Mouse (Mus musculus) MEL (cell line): Measurements from ENCODE around the gene Bag6. TPM values are rescaled to one million over a fixed set of nuclear protein-coding genes. Genes with fewer than 3 reads are reported as not detected.

Experiments used
- DNase-seq: peaks from one replicate; pipeline ENCODE4 v3.0.0; 2011; ENCODE audit warnings: low read depth, low spot score
- H3K27ac ChIP-seq: 2 replicates; pipeline ENCODE4 v1.5.1; 2012; ENCODE audit warnings: low read depth, mild to moderate bottlenecking, control low read depth, low read length, moderate library complexity; ENCODE audit not compliant: control insufficient read depth
- H3K27me3 ChIP-seq, 2 experiments: fragments of 150-350 bp in 1 of 2; sonication (generic) in 1 of 2; 2 replicates each; pipeline ENCODE4 v1.6.1; 2012; ENCODE audit warnings: low read length in 2 of 2, mild to moderate bottlenecking in 2 of 2, improper control_type of control experiment in 1 of 2, moderate library complexity in 1 of 2; ENCODE audit not compliant: insufficient read depth in 2 of 2, control insufficient read depth in 1 of 2
- H3K36me3 ChIP-seq, 2 experiments: 2 replicates each; pipeline ENCODE4 v1.6.1; 2012 to 2014; ENCODE audit warnings: low read length in 2 of 2, improper control_type of control experiment in 1 of 2, inconsistent platforms in 1 of 2, mild to moderate bottlenecking in 1 of 2; ENCODE audit not compliant: insufficient read depth in 2 of 2, control insufficient read depth in 1 of 2
- H3K4me1 ChIP-seq, 2 experiments: fragments of 150-350 bp in 1 of 2; sonication (generic) in 1 of 2; 2 replicates each; pipeline ENCODE4 v1.6.1; 2012; ENCODE audit warnings: low read length in 2 of 2, improper control_type of control experiment in 1 of 2, mild to moderate bottlenecking in 1 of 2; ENCODE audit not compliant: insufficient read depth in 2 of 2, control insufficient read depth in 1 of 2
- H3K4me3 ChIP-seq, 2 experiments: fragments of 150-350 bp in 1 of 2; sonication (generic) in 1 of 2; 2 replicates each; pipeline ENCODE4 v1.5.1; 2012; ENCODE audit warnings: low read depth in 2 of 2, low read length in 2 of 2, mild to moderate bottlenecking in 2 of 2, moderate library complexity in 2 of 2, control low read depth in 1 of 2, improper control_type of control experiment in 1 of 2; ENCODE audit not compliant: control insufficient read depth in 1 of 2, insufficient read depth in 1 of 2
- H3K79me2 ChIP-seq: 2 replicates; pipeline ENCODE4 v1.6.1; 2012; ENCODE audit warnings: mild to moderate bottlenecking, low read length, moderate library complexity; ENCODE audit not compliant: control insufficient read depth, poor library complexity, insufficient read depth
- H3K9ac ChIP-seq: 2 replicates; pipeline ENCODE4 v1.6.1; 2012; ENCODE audit warnings: low read depth, mild to moderate bottlenecking, control low read depth, low read length, moderate library complexity; ENCODE audit not compliant: control insufficient read depth, poor library complexity, severe bottlenecking
- H3K9me3 ChIP-seq: fragments of 150-350 bp; sonication (generic); replicated peaks from 2 replicates; pipeline ENCODE4 v1.6.1; 2012; ENCODE audit warnings: mild to moderate bottlenecking, low read length, improper control_type of control experiment, moderate library complexity; ENCODE audit not compliant: insufficient read depth
- CHD2 ChIP-seq: IDR thresholded peaks from 2 replicates; pipeline ENCODE4 v1.6.1; 2011; ENCODE audit warnings: low read length, improper control_type of control experiment
- CTCF ChIP-seq, 3 experiments: IDR thresholded peaks in 2 of 3; conservative IDR thresholded peaks in 1 of 3; 2 replicates each; pipeline ENCODE4 v1.5.1; 2011 to 2012; ENCODE audit warnings: low read length in 3 of 3, low read depth in 2 of 3, mild to moderate bottlenecking in 2 of 3, improper control_type of control experiment in 1 of 3, inconsistent platforms in 1 of 3, mixed read lengths in 1 of 3, moderate library complexity in 1 of 3; ENCODE audit not compliant: control insufficient read depth in 1 of 3, insufficient read depth in 1 of 3, poor library complexity in 1 of 3, severe bottlenecking in 1 of 3
- ETS1 ChIP-seq: IDR thresholded peaks from 2 replicates; pipeline ENCODE4 v1.6.1; 2012; ENCODE audit warnings: low read depth, mild to moderate bottlenecking, inconsistent platforms, low read length, improper control_type of control experiment, moderate library complexity
- GATA1 ChIP-seq: IDR thresholded peaks from 2 replicates; pipeline ENCODE4 v1.6.1; 2011; ENCODE audit warnings: low read depth, low read length, improper control_type of control experiment
- HCFC1 ChIP-seq: IDR thresholded peaks from 2 replicates; pipeline ENCODE4 v1.6.1; 2012; ENCODE audit warnings: low read depth, mild to moderate bottlenecking, inconsistent platforms, low read length, improper control_type of control experiment, moderate library complexity
- JUND ChIP-seq: IDR thresholded peaks from 2 replicates; pipeline ENCODE4 v1.6.1; 2011; ENCODE audit warnings: low read depth, mild to moderate bottlenecking, improper control_type of control experiment, low read length
- KAT2A ChIP-seq: conservative IDR thresholded peaks from 2 replicates; pipeline ENCODE4 v1.6.1; 2012; ENCODE audit warnings: low read depth, low read length, improper control_type of control experiment, inconsistent platforms
- MAX ChIP-seq: IDR thresholded peaks from 2 replicates; pipeline ENCODE4 v1.6.1; 2011; ENCODE audit warnings: low read length, improper control_type of control experiment
- MAZ ChIP-seq: IDR thresholded peaks from 2 replicates; pipeline ENCODE4 v1.6.1; 2012; ENCODE audit warnings: low read depth, mild to moderate bottlenecking, inconsistent platforms, low read length, improper control_type of control experiment
- MEF2A ChIP-seq: IDR thresholded peaks from 2 replicates; pipeline ENCODE4 v1.6.1; 2014; ENCODE audit warnings: low read depth, mild to moderate bottlenecking, inconsistent platforms, low read length, improper control_type of control experiment; ENCODE audit not compliant: poor library complexity, insufficient replicate concordance, severe bottlenecking; ENCODE audit errors: extremely low read depth
- MYB ChIP-seq: IDR thresholded peaks from 2 replicates; pipeline ENCODE4 v1.6.1; 2011; ENCODE audit warnings: mild to moderate bottlenecking, low read depth, low read length, improper control_type of control experiment
- MYC ChIP-seq: IDR thresholded peaks from 2 replicates; pipeline ENCODE4 v1.6.1; 2011; ENCODE audit warnings: low read depth, mild to moderate bottlenecking, low read length, improper control_type of control experiment, moderate library complexity
- NRF1 ChIP-seq: IDR thresholded peaks from 2 replicates; pipeline ENCODE4 v1.6.1; 2014; ENCODE audit warnings: low read depth, mild to moderate bottlenecking, inconsistent platforms, low read length, improper control_type of control experiment, moderate library complexity; ENCODE audit not compliant: poor library complexity, insufficient read depth, severe bottlenecking
- RAD21 ChIP-seq: IDR thresholded peaks from 2 replicates; pipeline ENCODE4 v1.6.1; 2011; ENCODE audit warnings: mild to moderate bottlenecking, low read depth, low read length, improper control_type of control experiment
- SMC3 ChIP-seq: IDR thresholded peaks from 2 replicates; pipeline ENCODE4 v1.6.1; 2011; ENCODE audit warnings: low read depth, low read length, improper control_type of control experiment
- UBTF ChIP-seq: IDR thresholded peaks from 2 replicates; pipeline ENCODE4 v1.6.1; 2012; ENCODE audit warnings: low read depth, mild to moderate bottlenecking, inconsistent platforms, low read length, improper control_type of control experiment, moderate library complexity, borderline replicate concordance; ENCODE audit not compliant: insufficient read depth
- ZC3H11A ChIP-seq: IDR thresholded peaks from 2 replicates; pipeline ENCODE4 v1.6.1; 2012; ENCODE audit warnings: low read depth, mild to moderate bottlenecking, inconsistent platforms, low read length, improper control_type of control experiment
- ZKSCAN1 ChIP-seq: IDR thresholded peaks from 2 replicates; pipeline ENCODE4 v1.6.1; 2012; ENCODE audit warnings: low read depth, mild to moderate bottlenecking, inconsistent platforms, low read length, improper control_type of control experiment, moderate library complexity
- polyA plus RNA-seq, 2 experiments: library from polyadenylated mRNA; stranded (reverse) in 1 of 2; unstranded in 1 of 2; fragments of >175 nt in 1 of 2; fragments of >200 nt in 1 of 2; gene quantifications; 2 replicates each; pipeline versions ENCODE4 v1.2.1 to v1.2.4; 2012; ENCODE audit warnings: low replicate concordance in 2 of 2, low read depth in 1 of 2; ENCODE audit not compliant: insufficient read length in 2 of 2, insufficient read depth in 1 of 2, missing spikeins in 1 of 2
- total RNA-seq: library from RNA; depleted of rRNA; stranded (reverse); fragments of 300-350 nt; gene quantifications from 2 replicates; pipeline ENCODE4 v1.2.3, GENCODE M21; 2012

The Bag6 gene
- total and polyA plus RNA-seq, 3 experiments, result 102 to 283 TPM; not detected in 1

DNA sequence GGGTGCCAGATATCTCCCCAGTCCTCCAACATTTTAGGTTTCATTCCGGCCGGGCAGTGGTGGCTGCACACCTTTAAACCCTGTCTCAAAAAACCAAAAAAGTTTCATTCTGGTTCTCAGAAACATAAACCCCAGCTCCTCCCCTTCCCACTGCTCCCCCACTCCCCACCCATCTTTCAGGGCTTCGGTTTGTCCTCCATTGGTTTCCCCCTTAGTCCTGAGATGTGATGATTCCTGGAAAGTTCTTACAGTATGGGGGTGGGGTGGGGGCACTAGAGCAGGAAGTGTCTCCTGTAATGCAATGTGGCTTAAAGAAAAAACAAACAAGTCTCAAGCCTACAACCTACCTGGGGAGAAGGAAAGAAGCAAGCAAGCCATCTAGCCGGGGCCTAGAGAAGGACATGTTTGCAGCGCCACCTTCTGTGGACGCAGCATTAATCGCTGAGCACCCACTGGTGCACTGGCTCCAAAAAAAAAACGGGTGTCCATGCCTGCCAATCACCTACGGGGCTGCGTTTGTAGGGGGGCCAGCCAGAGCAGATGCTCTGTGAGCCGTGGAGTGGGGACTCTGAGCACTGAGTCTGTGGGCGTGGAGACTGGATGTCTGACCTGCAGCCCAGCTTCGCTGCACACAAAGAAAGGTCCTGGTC is 29.1 kb upstream of the Bag6 start (continued):
- TF ChIP-seq JUND (no peak), MAZ (peak; percentile 60; the same call in 1 of the 2 replicates), ETS1 (peak; percentile 32; the same call in 1 of the 2 replicates), CHD2 (no peak), MYC (0 out of 2 replicates have a peak, but pooled peaks have one; percentile 33), KAT2A (no peak)

DNA sequence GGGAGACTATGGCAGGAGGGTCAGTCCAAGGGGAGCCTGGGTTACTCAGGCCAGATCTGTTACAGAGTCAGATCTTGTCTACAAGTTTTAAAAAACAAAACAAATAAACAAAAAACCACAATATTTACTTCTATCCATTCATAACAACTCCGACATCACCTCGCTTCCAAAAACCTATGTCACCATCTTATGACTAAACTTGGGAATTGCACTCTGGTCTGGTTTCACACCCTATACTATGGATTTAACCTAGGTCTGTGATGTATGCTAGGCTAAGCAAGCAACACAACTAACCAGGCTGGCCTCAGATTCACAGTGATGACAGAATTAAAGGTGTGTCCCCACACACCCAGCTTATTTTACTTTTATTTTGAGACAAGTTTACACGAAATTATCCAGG is 28.5 kb upstream of the Bag6 start:
- Histone ChIP-seq H3K36me3 (peaks cover 0 to 31% of the 10 kb centered on the region in 2 experiments; a peak in 2 of 4 replicates), H3K4me1 (peaks cover 22 to 36% of the 10 kb centered on the region in 2 experiments), H3K4me3 (no peak overlapping the region), H3K27ac (peak overlapping the region; percentile 96; the same call in 1 of the 2 replicates), H3K9ac (peak overlapping the region; percentile 64; the same call in 1 of the 2 replicates), H3K27me3 (no peaks in the 10 kb centered on the region), H3K79me2 (no peaks in the 10 kb centered on the region), H3K9me3 (no peaks in the 10 kb centered on the region)
- TF ChIP-seq NRF1, result no peak
- peak in 1 of 3 experiments; percentile 51; a peak in 2 of 6 replicates for TF ChIP-seq CTCF (IDR thresholded peaks at IDR 0.05 in 2 of 3, conservative IDR thresholded peaks at IDR 0.05 in 1 of 3; ENCODE audit: control insufficient read depth in 1 of 3, insufficient read depth in 1 of 3, low read depth in 2 of 3, low read length in 3 of 3, poor library complexity in 1 of 3, severe bottlenecking in 1 of 3)
- TF ChIP-seq ZC3H11A, result peak; percentile 30
- peak; percentile 51 for TF ChIP-seq RAD21
- peak; percentile 35; the same call in 1 of the 2 replicates for TF ChIP-seq SMC3
- no peak for TF ChIP-seq ZKSCAN1
- TF ChIP-seq MAX, result no peak
- DNase-seq, result peak; percentile 37

DNA sequence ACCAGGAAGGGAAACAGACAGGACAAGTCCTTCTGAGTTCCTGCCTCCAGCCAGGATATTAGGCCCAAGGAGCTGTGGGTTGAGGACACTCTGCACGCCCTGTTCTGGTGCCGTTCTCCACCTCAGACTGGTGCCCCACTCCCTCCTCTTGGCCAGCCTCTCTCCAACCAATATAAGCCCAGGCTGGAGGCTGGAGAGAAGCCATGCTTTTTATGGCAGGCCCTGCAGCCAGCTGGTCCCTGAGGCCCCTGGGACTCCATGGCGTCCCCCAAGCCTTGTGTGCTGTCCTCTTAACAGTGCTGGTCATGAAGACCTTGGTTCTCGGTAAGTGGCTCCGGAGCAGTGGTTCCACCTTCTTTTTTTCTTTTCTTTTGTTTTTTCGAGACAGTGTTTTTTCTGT is 26.9 kb upstream of the Bag6 start, which contains the start of gene Ly6g5c:
Gene Ly6g5c (plus strand): TSS at position 183 of the 400 bp plus-strand sequence.
- peaks cover 0 to 26% of the 10 kb centered on the region in 2 experiments; a peak in 2 of 4 replicates for H3K36me3 ChIP-seq
- no peaks in the 10 kb centered on the region for H3K9me3 ChIP-seq
- no peaks in the 10 kb centered on the region for H3K27me3 ChIP-seq
- no peak within 1 kb of the TSS for H3K4me3 ChIP-seq
- H3K9ac ChIP-seq, result no peak within 1 kb of the TSS
- H3K27ac ChIP-seq, result no peak within 1 kb of the TSS
- H3K79me2 ChIP-seq, result no peaks in the 10 kb centered on the region
- TF ChIP-seq ZKSCAN1 (no peak), MEF2A (no peak), RAD21 (no peak), JUND (no peak), GATA1 (no peak), CHD2 (no peak), MYB (no peak), HCFC1 (no peak), UBTF (no peak)
- H3K4me1 ChIP-seq, result peaks cover 18 to 24% of the 10 kb centered on the region in 2 experiments; a peak in 3 of 4 replicates
- no peak for DNase-seq
